Comparison of ENCODE assay signal across 14 mouse cellular contexts in genomic region chr12:106046143-106046795, GRCm38 (mm10). TPM values are rescaled to one million over a fixed set of nuclear protein-coding genes. Genes with fewer than 3 reads are reported as not detected.
DNase-seq lines count a peak whose midpoint lies in the region; ATAC-seq and TF ChIP-seq lines count a peak whose summit lies in the region.
"Had no signal": no experiment of that assay in that cellular context is flagged by ENCODE, and none has a peak within 500 bp of the region (broad histone marks: within the 10 kb centered on the region; RNA-seq: fewer than 3 reads in every experiment).

No protein-coding gene starts in this region.

- peaks cover 49% of the 10 kb centered on the region for H3K36me3 ChIP-seq in forebrain, embryonic 12.5 days (replicated peaks)
- peaks cover 8% of the 10 kb centered on the region; the same call in 1 of the 2 replicates for H3K36me3 ChIP-seq in forebrain, postnatal 0 days (ENCODE audit: insufficient read depth)
- peaks cover 19% of the 10 kb centered on the region for H3K36me3 ChIP-seq in intestine, embryonic 14.5 days (ENCODE audit: control insufficient read depth, insufficient read depth, low read length)
- H3K36me3 ChIP-seq in intestine, postnatal 0 days (ENCODE audit: control insufficient read depth, insufficient read depth): peaks cover 25% of the 10 kb centered on the region; the same call in 1 of the 2 replicates
- H3K36me3 ChIP-seq in embryonic facial prominence, embryonic 14.5 days (ENCODE audit: control insufficient read depth, insufficient read depth, low read length): peaks cover 32% of the 10 kb centered on the region; the same call in 1 of the 2 replicates
- no peaks in the 10 kb centered on the region for H3K36me3 ChIP-seq in kidney, adult 2 months (ENCODE audit: control insufficient read depth, insufficient read depth, low read length)

- no peak overlapping the region for H3K9ac ChIP-seq in forebrain, embryonic 12.5 days
- H3K9ac ChIP-seq in forebrain, postnatal 0 days: no peak overlapping the region
- no peak overlapping the region for H3K9ac ChIP-seq in intestine, embryonic 14.5 days (ENCODE audit: low read length)
- no peak overlapping the region for H3K9ac ChIP-seq in intestine, postnatal 0 days (ENCODE audit: low read depth, low read length)
- no peak overlapping the region for H3K9ac ChIP-seq in embryonic facial prominence, embryonic 14.5 days (ENCODE audit: low read depth, low read length)

- H3K27me3 ChIP-seq in forebrain, embryonic 12.5 days: no peaks in the 10 kb centered on the region
- no peaks in the 10 kb centered on the region for H3K27me3 ChIP-seq in forebrain, postnatal 0 days (ENCODE audit: insufficient read depth, low read length)
- no peaks in the 10 kb centered on the region for H3K27me3 ChIP-seq in intestine, embryonic 14.5 days (replicated peaks; ENCODE audit: control insufficient read depth, insufficient read depth, low read length)
- no peaks in the 10 kb centered on the region for H3K27me3 ChIP-seq in intestine, postnatal 0 days (replicated peaks; ENCODE audit: control insufficient read depth, insufficient read depth, low read length)
- H3K27me3 ChIP-seq in embryonic facial prominence, embryonic 14.5 days (replicated peaks; ENCODE audit: control insufficient read depth, insufficient read depth, low read length): no peaks in the 10 kb centered on the region
- H3K27me3 ChIP-seq in kidney, adult 2 months (replicated peaks; ENCODE audit: control insufficient read depth, insufficient read depth, low read length): no peaks in the 10 kb centered on the region

- 55% methylated on average over 9 of the region's 9 CpGs for WGBS in forebrain, embryonic 12.5 days
- 49% methylated on average over 9 of the region's 9 CpGs for WGBS in forebrain, postnatal 0 days
- WGBS in intestine, embryonic 14.5 days: 18% methylated on average over 9 of the region's 9 CpGs
- 23% methylated on average over 9 of the region's 9 CpGs for WGBS in intestine, postnatal 0 days
- 35% methylated on average over 9 of the region's 9 CpGs for WGBS in embryonic facial prominence, embryonic 14.5 days
- 45% methylated on average over 9 of the region's 9 CpGs for WGBS in kidney, adult 2 months

- 0 out of 2 replicates have a peak overlapping the region, but pooled peaks have one; percentile 8 for H3K27ac ChIP-seq in forebrain, embryonic 12.5 days
- H3K27ac ChIP-seq in forebrain, postnatal 0 days (ENCODE audit: low read depth, low read length): no peak overlapping the region
- H3K27ac ChIP-seq in intestine, embryonic 14.5 days (ENCODE audit: low read depth): 0 out of 2 replicates have a peak overlapping the region, but pooled peaks have one; percentile 10
- H3K27ac ChIP-seq in intestine, postnatal 0 days (ENCODE audit: low read depth, low read length): no peak overlapping the region
- H3K27ac ChIP-seq in embryonic facial prominence, embryonic 14.5 days (replicated peaks; ENCODE audit: low read depth, low read length): no peak overlapping the region
- H3K27ac ChIP-seq in kidney, adult 2 months (ENCODE audit: insufficient read depth, low read depth, low read length): no peak overlapping the region
- H3K27ac ChIP-seq: macrophage had no signal

- no peak overlapping the region for H3K4me2 ChIP-seq in forebrain, embryonic 12.5 days
- no peak overlapping the region for H3K4me2 ChIP-seq in forebrain, postnatal 0 days (ENCODE audit: low read depth)
- no peak overlapping the region for H3K4me2 ChIP-seq in intestine, embryonic 14.5 days (ENCODE audit: low read length)
- no peak overlapping the region for H3K4me2 ChIP-seq in intestine, postnatal 0 days (replicated peaks; ENCODE audit: low read depth)
- no peak overlapping the region for H3K4me2 ChIP-seq in embryonic facial prominence, embryonic 14.5 days (ENCODE audit: low read depth, low read length)

- no peak for DNase-seq in forebrain, postnatal 0 days
- no peak for DNase-seq in intestine, embryonic 14.5 days (ENCODE audit: low spot score)
- DNase-seq in 3T3-L1 (ENCODE audit: low read depth, low spot score): peak; percentile 18
- DNase-seq in embryonic facial prominence, embryonic 14.5 days (ENCODE audit: low spot score): peak; percentile 12
- no peak for DNase-seq in kidney, adult 2 months
- no peak for DNase-seq in cerebellum, postnatal 4 days (ENCODE audit: low spot score in 2 of 2)
- DNase-seq: cerebellum, postnatal 14 days; gastrocnemius, postnatal 14 days; kidney, postnatal 4 days had no signal

- TF ChIP-seq POLR2A in kidney, adult 2 months (IDR thresholded peaks at IDR 0.05; ENCODE audit: low read depth, low read length): no peak

- peaks cover 7% of the 10 kb centered on the region; the same call in 1 of the 2 replicates for H3K4me1 ChIP-seq in forebrain, embryonic 12.5 days
- H3K4me1 ChIP-seq in forebrain, postnatal 0 days (ENCODE audit: insufficient read depth): no peaks in the 10 kb centered on the region
- 0 out of 2 replicates have a peak, but pooled peaks cover 9% of the 10 kb centered on the region for H3K4me1 ChIP-seq in intestine, embryonic 14.5 days (replicated peaks; ENCODE audit: control insufficient read depth, insufficient read depth, low read length)
- no peaks in the 10 kb centered on the region for H3K4me1 ChIP-seq in intestine, postnatal 0 days (replicated peaks; ENCODE audit: control insufficient read depth, insufficient read depth, low read length)
- no peaks in the 10 kb centered on the region; the same call in 1 of the 2 replicates for H3K4me1 ChIP-seq in embryonic facial prominence, embryonic 14.5 days (ENCODE audit: control insufficient read depth, insufficient read depth, low read length)
- no peaks in the 10 kb centered on the region for H3K4me1 ChIP-seq in kidney, adult 2 months (ENCODE audit: control insufficient read depth, insufficient read depth, low read length)

- no peaks in the 10 kb centered on the region for H3K9me3 ChIP-seq in forebrain, embryonic 12.5 days
- H3K9me3 ChIP-seq in forebrain, postnatal 0 days (ENCODE audit: low read length): no peaks in the 10 kb centered on the region
- H3K9me3 ChIP-seq in intestine, embryonic 14.5 days (ENCODE audit: control insufficient read depth, low read length): no peaks in the 10 kb centered on the region
- no peaks in the 10 kb centered on the region for H3K9me3 ChIP-seq in intestine, postnatal 0 days (ENCODE audit: control insufficient read depth)
- H3K9me3 ChIP-seq in embryonic facial prominence, embryonic 14.5 days (ENCODE audit: control insufficient read depth, low read length): no peaks in the 10 kb centered on the region
- H3K9me3 ChIP-seq: G1E had no signal

- H3K4me3 ChIP-seq in forebrain, embryonic 12.5 days (replicated peaks): no peak overlapping the region
- no peak overlapping the region for H3K4me3 ChIP-seq in forebrain, postnatal 0 days (ENCODE audit: low read depth, low read length)
- no peak overlapping the region for H3K4me3 ChIP-seq in intestine, embryonic 14.5 days (ENCODE audit: low read depth, low read length)
- no peak overlapping the region for H3K4me3 ChIP-seq in intestine, postnatal 0 days (ENCODE audit: low read depth, low read length)
- H3K4me3 ChIP-seq in embryonic facial prominence, embryonic 14.5 days (ENCODE audit: low read depth, low read length): no peak overlapping the region
- H3K4me3 ChIP-seq in kidney, adult 2 months (ENCODE audit: insufficient read depth, low read depth, low read length): no peak overlapping the region

- no peak for ATAC-seq in forebrain, embryonic 12.5 days (ENCODE audit: low FRiP score)
- ATAC-seq in forebrain, postnatal 0 days: no peak
- no peak for ATAC-seq in intestine, embryonic 14.5 days (replicated peaks; ENCODE audit: low FRiP score, low TSS enrichment, low read depth)
- ATAC-seq in intestine, postnatal 0 days: no peak; the same call in 1 of the 2 replicates
- no peak for ATAC-seq in embryonic facial prominence, embryonic 14.5 days (ENCODE audit: low read depth)
- ATAC-seq: hindbrain, embryonic 16.5 days had no signal

- no peak for TF ChIP-seq CTCF in forebrain, postnatal 0 days (IDR thresholded peaks at IDR 0.05; ENCODE audit: low read depth)
- no peak for TF ChIP-seq CTCF in intestine, postnatal 0 days (IDR thresholded peaks at IDR 0.05; ENCODE audit: low read depth)
- TF ChIP-seq CTCF in kidney, adult 2 months (conservative IDR thresholded peaks at IDR 0.05; ENCODE audit: insufficient read depth, insufficient read length, low read depth, low read length): no peak

RNA-seq across cellular contexts. Expression of gene Vrk1, which starts 36.2 kb away (rescaled TPM):
- polyA plus RNA-seq in forebrain, embryonic 12.5 days (2016; fragmentation: Nextera tagmentation; extraction: Ambion mirVana): 97.7 and 106 TPM in 2 replicates
- 30.5 and 34.9 TPM in 2 replicates for total RNA-seq in forebrain, postnatal 0 days (2014; rRNA removed)
- 50.5 and 51.5 TPM in 2 replicates for polyA plus RNA-seq in forebrain, postnatal 0 days (2015; fragmentation: Nextera tagmentation; extraction: Ambion mirVana)
- polyA plus RNA-seq in intestine, embryonic 14.5 days (2014; fragmentation: Nextera tagmentation; extraction: Ambion mirVana): 73.2 and 75.0 TPM in 2 replicates
- polyA plus RNA-seq in intestine, postnatal 0 days (2015; fragmentation: Nextera tagmentation; extraction: Ambion mirVana): 20.4 and 23.0 TPM in 2 replicates
- 44.2 and 54.7 TPM in 2 replicates for polyA plus RNA-seq in embryonic facial prominence, embryonic 14.5 days (2014; fragmentation: Nextera tagmentation; extraction: Ambion mirVana)
- polyA plus RNA-seq in kidney, adult 2 months (2012; rRNA removed): 4.0 and 4.6 TPM in 2 replicates

Comparison
In these comparisons a context has a peak if more than half of its experiments do, and no peak if none do; other contexts are left out.
1. H3K27ac ChIP-seq: peak in forebrain, embryonic 12.5 days (single experiment) and intestine, embryonic 14.5 days (single experiment); none in forebrain, postnatal 0 days (single experiment), intestine, postnatal 0 days (single experiment), embryonic facial prominence, embryonic 14.5 days (single experiment) and kidney, adult 2 months (single experiment).
2. DNase-seq: peak in 3T3-L1 (single experiment) and embryonic facial prominence, embryonic 14.5 days (single experiment); none in forebrain, postnatal 0 days (single experiment), intestine, embryonic 14.5 days (single experiment), kidney, adult 2 months (single experiment) and cerebellum, postnatal 4 days (0 of 2).